Mouse (Mus musculus): ENCODE measurements at regions not wholly inside any gene's neighbourhood (a gene's known extent, or its start where the extent isn't known, plus 50 kb on each side); places are given as distances from the start of the nearest gene placed in this dataset.

- peak; percentile 5 for DNase-seq (ENCODE audit: extremely low read depth, low read depth, low spot score)
- H3K79me2 ChIP-seq (ENCODE audit: control insufficient read depth, insufficient read depth, low read length), result no peaks in the 10 kb centered on the region
- H3K36me3 ChIP-seq (ENCODE audit: control insufficient read depth, insufficient read depth, low read length), result no peaks in the 10 kb centered on the region
- no peak overlapping the region for H3K9ac ChIP-seq (ENCODE audit: low read depth, low read length)
- 71% methylated on average over 4 of the region's 4 CpGs for WGBS
- no peak overlapping the region for H3K27ac ChIP-seq (replicated peaks; ENCODE audit: insufficient read depth, low read depth, low read length)
- H3K4me1 ChIP-seq (ENCODE audit: control insufficient read depth, insufficient read depth, low read length), result no peaks in the 10 kb centered on the region
- no peaks in the 10 kb centered on the region for H3K27me3 ChIP-seq (ENCODE audit: control insufficient read depth, insufficient read depth, low read length)
- H3K4me3 ChIP-seq (ENCODE audit: insufficient read depth, low read depth, low read length), result no peak overlapping the region
- no peak for TF ChIP-seq POLR2A (IDR thresholded peaks at IDR 0.05; ENCODE audit: extremely low read depth, insufficient read depth, low read length)
- no peak for TF ChIP-seq CTCF (IDR thresholded peaks at IDR 0.05; ENCODE audit: low read depth, low read length)
Observed at GRCm38 (mm10) chr17:63575316-63576007, 75.6 kb upstream of the Fbxl17 start.

- no peaks in the 10 kb centered on the region for H3K36me3 ChIP-seq (ENCODE audit: control insufficient read depth, insufficient read depth, low read length)
- no peaks in the 10 kb centered on the region for H3K79me2 ChIP-seq (ENCODE audit: control insufficient read depth, insufficient read depth, low read length)
- H3K9ac ChIP-seq (ENCODE audit: low read depth, low read length), result no peak overlapping the region
- H3K4me3 ChIP-seq (ENCODE audit: insufficient read depth, low read depth, low read length), result no peak overlapping the region
- H3K4me1 ChIP-seq (ENCODE audit: control insufficient read depth, insufficient read depth, low read length), result no peaks in the 10 kb centered on the region
- H3K27ac ChIP-seq (replicated peaks; ENCODE audit: insufficient read depth, low read depth, low read length), result no peak overlapping the region
- 61% methylated on average over 4 of the region's 4 CpGs for WGBS
- no peak for TF ChIP-seq CTCF (IDR thresholded peaks at IDR 0.05; ENCODE audit: low read depth, low read length)
- no peak for TF ChIP-seq POLR2A (IDR thresholded peaks at IDR 0.05; ENCODE audit: extremely low read depth, insufficient read depth, low read length)
- peak; percentile 1 for DNase-seq (ENCODE audit: extremely low read depth, low read depth, low spot score)
- no peaks in the 10 kb centered on the region for H3K27me3 ChIP-seq (ENCODE audit: control insufficient read depth, insufficient read depth, low read length)
Observed at GRCm38 (mm10) chr17:63582870-63583269, 83.1 kb upstream of the Fbxl17 start.

GRCm38 (mm10) chr17:63607021-63607751 is 107.4 kb upstream of the Fbxl17 start:
- Histone ChIP-seq H3K4me3 (ENCODE audit: insufficient read depth, low read depth, low read length) (no peak overlapping the region), H3K4me1 (ENCODE audit: control insufficient read depth, insufficient read depth, low read length) (no peaks in the 10 kb centered on the region), H3K27ac (replicated peaks; ENCODE audit: insufficient read depth, low read depth, low read length) (no peak overlapping the region), H3K9ac (ENCODE audit: low read depth, low read length) (no peak overlapping the region), H3K36me3 (ENCODE audit: control insufficient read depth, insufficient read depth, low read length) (no peaks in the 10 kb centered on the region), H3K79me2 (ENCODE audit: control insufficient read depth, insufficient read depth, low read length) (no peaks in the 10 kb centered on the region), H3K27me3 (ENCODE audit: control insufficient read depth, insufficient read depth, low read length) (no peaks in the 10 kb centered on the region)
- TF ChIP-seq CTCF (IDR thresholded peaks at IDR 0.05; ENCODE audit: low read depth, low read length), result no peak
- TF ChIP-seq POLR2A (IDR thresholded peaks at IDR 0.05; ENCODE audit: extremely low read depth, insufficient read depth, low read length), result no peak
- DNase-seq (ENCODE audit: extremely low read depth, low read depth, low spot score), result no peak
- WGBS, result 73% methylated on average over 7 of the region's 7 CpGs

DNA sequence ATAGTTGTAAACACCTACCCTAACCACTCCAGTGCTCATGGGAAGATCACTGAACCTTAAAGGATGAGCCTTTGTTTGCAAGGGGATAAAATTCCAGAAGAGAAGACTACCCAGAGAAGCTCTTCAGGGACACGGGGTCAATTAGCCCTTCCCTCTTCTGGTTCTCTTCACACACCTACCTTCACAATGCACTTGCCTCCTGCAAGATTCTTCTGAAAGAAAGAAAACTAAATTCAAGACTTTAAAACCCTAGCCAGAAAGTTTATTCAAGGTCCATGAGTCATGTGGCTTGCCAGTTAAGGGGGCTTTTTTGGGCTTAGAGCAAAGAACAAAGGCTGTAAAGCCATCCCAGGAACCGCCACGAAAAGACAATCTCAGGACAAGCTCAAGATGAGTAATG is 122.9 kb upstream of the Fbxl17 start:
- no peaks in the 10 kb centered on the region for H3K79me2 ChIP-seq (ENCODE audit: control insufficient read depth, insufficient read depth, low read length)
- no peak overlapping the region for H3K9ac ChIP-seq (ENCODE audit: low read depth, low read length)
- no peaks in the 10 kb centered on the region for H3K27me3 ChIP-seq (ENCODE audit: control insufficient read depth, insufficient read depth, low read length)
- no peak overlapping the region for H3K27ac ChIP-seq (replicated peaks; ENCODE audit: insufficient read depth, low read depth, low read length)
- no peaks in the 10 kb centered on the region for H3K36me3 ChIP-seq (ENCODE audit: control insufficient read depth, insufficient read depth, low read length)
- DNase-seq (ENCODE audit: extremely low read depth, low read depth, low spot score), result no peak
- TF ChIP-seq POLR2A (IDR thresholded peaks at IDR 0.05; ENCODE audit: extremely low read depth, insufficient read depth, low read length) (no peak), CTCF (IDR thresholded peaks at IDR 0.05; ENCODE audit: low read depth, low read length) (no peak)
- 23% methylated on average over 3 of the region's 3 CpGs for WGBS
- H3K4me3 ChIP-seq (ENCODE audit: insufficient read depth, low read depth, low read length), result no peak overlapping the region
- H3K4me1 ChIP-seq (ENCODE audit: control insufficient read depth, insufficient read depth, low read length), result no peaks in the 10 kb centered on the region

- Histone ChIP-seq H3K27me3 (ENCODE audit: control insufficient read depth, insufficient read depth, low read length) (no peaks in the 10 kb centered on the region), H3K4me3 (ENCODE audit: insufficient read depth, low read depth, low read length) (no peak overlapping the region), H3K79me2 (ENCODE audit: control insufficient read depth, insufficient read depth, low read length) (no peaks in the 10 kb centered on the region), H3K36me3 (ENCODE audit: control insufficient read depth, insufficient read depth, low read length) (no peaks in the 10 kb centered on the region), H3K9ac (ENCODE audit: low read depth, low read length) (no peak overlapping the region), H3K4me1 (ENCODE audit: control insufficient read depth, insufficient read depth, low read length) (no peaks in the 10 kb centered on the region), H3K27ac (replicated peaks; ENCODE audit: insufficient read depth, low read depth, low read length) (no peak overlapping the region)
- no peak for DNase-seq (ENCODE audit: extremely low read depth, low read depth, low spot score)
- TF ChIP-seq CTCF (IDR thresholded peaks at IDR 0.05; ENCODE audit: low read depth, low read length) (no peak), POLR2A (IDR thresholded peaks at IDR 0.05; ENCODE audit: extremely low read depth, insufficient read depth, low read length) (no peak)
- WGBS, result 70% methylated on average over 2 of the region's 2 CpGs
Observed at GRCm38 (mm10) chr17:63637598-63637997, 137.8 kb upstream of the Fbxl17 start.

DNA sequence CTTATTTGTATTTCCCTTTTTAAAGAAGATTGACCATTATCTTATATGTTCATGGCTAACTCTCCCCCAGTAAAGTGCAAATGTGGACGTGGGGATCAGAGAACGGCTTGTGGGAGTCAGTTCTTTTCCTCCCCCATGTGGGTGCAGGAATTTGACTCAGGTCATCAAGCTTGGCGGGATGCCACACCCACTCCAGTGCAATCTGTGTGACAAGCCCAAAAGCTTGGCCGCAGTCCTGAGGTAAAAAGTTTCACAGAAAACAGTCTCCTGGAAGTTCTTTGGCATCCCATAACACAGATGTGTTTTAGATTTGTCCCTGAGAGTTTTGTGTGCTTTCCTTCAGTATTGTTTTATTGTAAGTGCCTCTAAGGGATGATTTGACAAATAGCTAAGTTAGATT is 144.6 kb upstream of the Fbxl17 start:
- H3K36me3 ChIP-seq (ENCODE audit: control insufficient read depth, insufficient read depth, low read length), result no peaks in the 10 kb centered on the region
- no peak overlapping the region for H3K27ac ChIP-seq (replicated peaks; ENCODE audit: insufficient read depth, low read depth, low read length)
- H3K9ac ChIP-seq (ENCODE audit: low read depth, low read length), result no peak overlapping the region
- peak; percentile 6 for DNase-seq (ENCODE audit: extremely low read depth, low read depth, low spot score)
- H3K79me2 ChIP-seq (ENCODE audit: control insufficient read depth, insufficient read depth, low read length), result no peaks in the 10 kb centered on the region
- 77% methylated on average over 4 of the region's 4 CpGs for WGBS
- no peak overlapping the region for H3K4me3 ChIP-seq (ENCODE audit: insufficient read depth, low read depth, low read length)
- no peaks in the 10 kb centered on the region for H3K27me3 ChIP-seq (ENCODE audit: control insufficient read depth, insufficient read depth, low read length)
- TF ChIP-seq POLR2A (IDR thresholded peaks at IDR 0.05; ENCODE audit: extremely low read depth, insufficient read depth, low read length), result no peak
- TF ChIP-seq CTCF (IDR thresholded peaks at IDR 0.05; ENCODE audit: low read depth, low read length), result no peak
- H3K4me1 ChIP-seq (ENCODE audit: control insufficient read depth, insufficient read depth, low read length), result no peaks in the 10 kb centered on the region
